Mouse (Mus musculus): ENCODE measurements at regions not wholly inside any gene's neighbourhood (a gene's known extent, or its start where the extent isn't known, plus 50 kb on each side); places are given as distances from the start of the nearest gene placed in this dataset.
A peak's percentile ranks its signal among the peaks of the same experiment; 100 is the strongest.
"Not testable (repeated sequence)": the region's sequence is repeated elsewhere in the genome, so short reads cannot be mapped to it uniquely, and the experiment has no call there.

GRCm38 (mm10) chr13:74563483-74564330 is 69.9 kb upstream of the Zfp825 start:
- H3K4me1 ChIP-seq (replicated peaks); H3K9me3 ChIP-seq (replicated peaks); H3K36me3 ChIP-seq (replicated peaks); H3K27me3 ChIP-seq: not testable (repeated sequence)
- Histone ChIP-seq H3K4me2 (peak overlapping the region; percentile 67), H3K9ac (peak overlapping the region; percentile 34), H3K4me3 (replicated peaks) (peak overlapping the region; percentile 61), H3K27ac (replicated peaks) (peak overlapping the region; percentile 78)
- peak; percentile 94 for ATAC-seq (ENCODE audit: insufficient read depth)
- 1% methylated on average over 27 of the region's 27 CpGs for WGBS (ENCODE audit: insufficient replicate concordance)

DNA sequence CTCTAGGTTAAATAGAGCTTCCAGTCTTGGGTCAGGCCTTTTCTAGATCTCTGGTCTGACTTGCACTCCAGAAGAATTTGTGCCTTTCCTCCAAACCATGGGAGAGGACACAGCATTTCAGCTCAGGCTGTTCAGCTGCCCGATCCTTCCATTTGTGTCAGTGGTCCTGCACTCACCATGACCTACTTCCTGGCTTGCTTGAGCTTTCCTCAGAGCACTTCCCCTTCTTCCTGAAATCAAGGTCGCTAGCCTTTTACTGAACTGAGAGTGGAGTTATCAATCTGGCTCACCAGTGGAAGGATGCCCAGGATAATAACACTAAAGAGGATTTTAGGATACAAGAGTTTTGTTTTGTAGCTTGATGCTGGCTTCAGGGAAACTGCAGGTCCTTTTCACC is 70.5 kb upstream of the Zfp825 start:
- Histone ChIP-seq H3K4me3 (replicated peaks) (peak overlapping the region; percentile 61), H3K9ac (peak overlapping the region; percentile 34; the same call in 1 of the 2 replicates), H3K27ac (replicated peaks) (peak overlapping the region; percentile 78), H3K4me2 (peak overlapping the region; percentile 67)
- WGBS (ENCODE audit: insufficient replicate concordance) = 10% methylated on average over 2 of the region's 2 CpGs
- H3K27me3 ChIP-seq; H3K4me1 ChIP-seq (replicated peaks); ATAC-seq (ENCODE audit: insufficient read depth); H3K9me3 ChIP-seq (replicated peaks); H3K36me3 ChIP-seq (replicated peaks): not testable (repeated sequence)

GRCm38 (mm10) chr13:74569967-74570366 is 69.4 kb upstream of the Erap1 start:
- not testable (repeated sequence) for H3K9ac ChIP-seq; H3K36me3 ChIP-seq (replicated peaks); H3K9me3 ChIP-seq (replicated peaks); ATAC-seq (ENCODE audit: insufficient read depth); H3K27me3 ChIP-seq; H3K4me2 ChIP-seq; H3K4me3 ChIP-seq (replicated peaks); H3K27ac ChIP-seq (replicated peaks); H3K4me1 ChIP-seq (replicated peaks)
- WGBS (ENCODE audit: insufficient replicate concordance) = 56% methylated on average over 4 of the region's 4 CpGs

Measured in liver, embryonic 15.5 days (tissue).